Mouse (Mus musculus): ENCODE data around the gene Zp3r. TPM values are rescaled to one million over a fixed set of nuclear protein-coding genes. Genes with fewer than 3 reads are reported as not detected.

The Zp3r gene
- total RNA-seq, 2 experiments from 2014 or later, result not detected

Other genes starting within 250 kb of the Zp3r start
- gene Cd55b, start 206.6 kb downstream of the Zp3r start, total RNA-seq (2021), result under 1 TPM in 1 of 2 experiments, not detected in 1; 0.24 TPM
- gene Cd55, start 166.9 kb downstream of the Zp3r start, total RNA-seq (2021), result 10 to 100 TPM in 1 of 2 experiments, 1 to 10 TPM in 1; 9.9 to 12.0 TPM
- not detected for gene C4bp, start 32.0 kb upstream of the Zp3r start, total RNA-seq (2021)
- gene Gm29427, start 86.2 kb upstream of the Zp3r start, total RNA-seq (2021), result under 1 TPM in 1 of 2 experiments, not detected in 1; 0.43 TPM
- 1 to 10 TPM; 3.8 to 5.0 TPM for gene Yod1, start 87.7 kb upstream of the Zp3r start, total RNA-seq (2021)
- gene Pfkfb2, start 99.6 kb upstream of the Zp3r start, total RNA-seq (2021), result 10 to 100 TPM; 63.8 to 76.3 TPM
- under 1 TPM; 0.72 to 0.81 TPM for gene AA986860, start 102.4 kb upstream of the Zp3r start, total RNA-seq (2021)
- under 1 TPM; 0.31 to 0.38 TPM for gene Fcamr, start 171.3 kb upstream of the Zp3r start, total RNA-seq (2021)
- gene Pigr, start 197.1 kb upstream of the Zp3r start, total RNA-seq (2021), result not detected
- gene Fcmr, start 236.0 kb upstream of the Zp3r start, total RNA-seq (2021), result 1 to 10 TPM in 1 of 2 experiments, under 1 TPM in 1; 0.72 to 1.3 TPM

Measured in heart, postnatal 36 days (tissue).